Mouse (Mus musculus): ENCODE measurements at regions not wholly inside any gene's neighbourhood (a gene's known extent, or its start where the extent isn't known, plus 50 kb on each side); places are given as distances from the start of the nearest gene placed in this dataset.
A peak's percentile ranks its signal among the peaks of the same experiment; 100 is the strongest.

- in situ Hi-C loops (cut with MboI; ENCODE audit: low pct_ligation_motif_present, low pct_unique_long_range_greater_than_20kb, low sequenced_read_pairs) = no loop called here
- DNase-seq (ENCODE audit: extremely low read depth) = peak; percentile 64
- Histone ChIP-seq H3K27ac (ENCODE audit: insufficient read depth, low read depth) (no peak overlapping the region), H3K27me3 (replicated peaks) (no peaks in the 10 kb centered on the region), H3K4me1 (ENCODE audit: control insufficient read depth in 1 of 2, insufficient read depth in 2 of 2) (peaks cover 4 to 13% of the 10 kb centered on the region in 2 experiments; a peak in 3 of 4 replicates), H3K36me3 (replicated peaks in 1 of 2; ENCODE audit: control insufficient read depth in 1 of 2, insufficient read depth in 1 of 2, low read length in 1 of 2) (no peaks in the 10 kb centered on the region), H3K9me3 (replicated peaks; ENCODE audit: low read length) (no peaks in the 10 kb centered on the region), H3K4me3 (replicated peaks in 1 of 3; ENCODE audit: low read depth in 2 of 3, low read length in 2 of 3, poor library complexity in 1 of 3) (no peak overlapping the region), H3K4me2 (ENCODE audit: insufficient read depth, low read depth, poor library complexity, severe bottlenecking) (no peak overlapping the region), H3K79me2 (replicated peaks; ENCODE audit: control insufficient read depth, extremely low read depth, insufficient read depth, poor library complexity, severe bottlenecking) (no peaks in the 10 kb centered on the region), H3K9ac (ENCODE audit: insufficient read depth, low read depth) (no peak overlapping the region)
- peak; percentile 55; the same call in 1 of the 2 replicates for TF ChIP-seq CHD2 (IDR thresholded peaks at IDR 0.05; ENCODE audit: low read length)
- TF ChIP-seq E2F4 (IDR thresholded peaks at IDR 0.05; ENCODE audit: insufficient replicate concordance, low read depth, low read length) = no peak
- dilution Hi-C loops (cut with MboI; ENCODE audit: extremely low pct_ligation_motif_present, extremely low pct_unique_long_range_greater_than_20kb, low sequenced_read_pairs) = no loop called here
These were observed 90.3 kb upstream of the Ube2e3 start for GRCm38 (mm10) chr2:78777589-78777988.

GRCm38 (mm10) chr2:78754362-78754761, 113.6 kb upstream of the Ube2e3 start:
- DNase-seq (ENCODE audit: extremely low read depth) = no peak
- H3K9ac ChIP-seq (ENCODE audit: insufficient read depth, low read depth) = no peak overlapping the region
- in situ Hi-C loops (cut with MboI; ENCODE audit: low pct_ligation_motif_present, low pct_unique_long_range_greater_than_20kb, low sequenced_read_pairs) = no loop called here
- dilution Hi-C loops (cut with MboI; ENCODE audit: extremely low pct_ligation_motif_present, extremely low pct_unique_long_range_greater_than_20kb, low sequenced_read_pairs) = no loop called here
- H3K27ac ChIP-seq (ENCODE audit: insufficient read depth, low read depth) = no peak overlapping the region
- H3K4me3 ChIP-seq (replicated peaks in 1 of 3; ENCODE audit: low read depth in 2 of 3, low read length in 2 of 3, poor library complexity in 1 of 3) = no peak overlapping the region
- H3K9me3 ChIP-seq (replicated peaks; ENCODE audit: low read length) = no peaks in the 10 kb centered on the region
- no peak for TF ChIP-seq SMC3 (IDR thresholded peaks at IDR 0.05; ENCODE audit: low read depth, low read length)
- TF ChIP-seq UBTF (IDR thresholded peaks at IDR 0.05; ENCODE audit: low read depth, low read length) = no peak
- no peak for TF ChIP-seq ELF1 (IDR thresholded peaks at IDR 0.05; ENCODE audit: low read depth, low read length)
- no peak for TF ChIP-seq ZKSCAN1 (IDR thresholded peaks at IDR 0.05; ENCODE audit: borderline replicate concordance, low read depth, low read length)
- TF ChIP-seq KAT2A (IDR thresholded peaks at IDR 0.05; ENCODE audit: insufficient replicate concordance, low read length) = no peak
- no peak for TF ChIP-seq E2F4 (IDR thresholded peaks at IDR 0.05; ENCODE audit: insufficient replicate concordance, low read depth, low read length)
- TF ChIP-seq GABPA (IDR thresholded peaks at IDR 0.05; ENCODE audit: insufficient replicate concordance, low read depth, low read length) = no peak
- no peak for TF ChIP-seq RAD21 (IDR thresholded peaks at IDR 0.05; ENCODE audit: low read depth, low read length)
- TF ChIP-seq EP300 (IDR thresholded peaks at IDR 0.05; ENCODE audit: low read length) = no peak
- TF ChIP-seq TCF12 (IDR thresholded peaks at IDR 0.05; ENCODE audit: low read depth, low read length) = no peak
- H3K79me2 ChIP-seq (replicated peaks; ENCODE audit: control insufficient read depth, extremely low read depth, insufficient read depth, poor library complexity, severe bottlenecking) = no peaks in the 10 kb centered on the region
- H3K4me1 ChIP-seq (ENCODE audit: control insufficient read depth in 1 of 2, insufficient read depth in 2 of 2) = no peaks in the 10 kb centered on the region
- no peaks in the 10 kb centered on the region for H3K36me3 ChIP-seq (replicated peaks in 1 of 2; ENCODE audit: control insufficient read depth in 1 of 2, insufficient read depth in 1 of 2, low read length in 1 of 2)
- H3K27me3 ChIP-seq (replicated peaks) = no peaks in the 10 kb centered on the region
- no peak overlapping the region for H3K4me2 ChIP-seq (ENCODE audit: insufficient read depth, low read depth, poor library complexity, severe bottlenecking)

GRCm38 (mm10) chr2:78753918-78754317, 114.0 kb upstream of the Ube2e3 start:
- H3K27me3 ChIP-seq (replicated peaks) = no peaks in the 10 kb centered on the region
- no peaks in the 10 kb centered on the region for H3K9me3 ChIP-seq (replicated peaks; ENCODE audit: low read length)
- in situ Hi-C loops (cut with MboI; ENCODE audit: low pct_ligation_motif_present, low pct_unique_long_range_greater_than_20kb, low sequenced_read_pairs) (no loop called here), dilution Hi-C loops (cut with MboI; ENCODE audit: extremely low pct_ligation_motif_present, extremely low pct_unique_long_range_greater_than_20kb, low sequenced_read_pairs) (no loop called here)
- H3K27ac ChIP-seq (ENCODE audit: insufficient read depth, low read depth) = no peak overlapping the region
- H3K36me3 ChIP-seq (replicated peaks in 1 of 2; ENCODE audit: control insufficient read depth in 1 of 2, insufficient read depth in 1 of 2, low read length in 1 of 2) = no peaks in the 10 kb centered on the region
- H3K9ac ChIP-seq (ENCODE audit: insufficient read depth, low read depth) = no peak overlapping the region
- H3K4me3 ChIP-seq (replicated peaks in 1 of 3; ENCODE audit: low read depth in 2 of 3, low read length in 2 of 3, poor library complexity in 1 of 3) = no peak overlapping the region
- no peaks in the 10 kb centered on the region for H3K79me2 ChIP-seq (replicated peaks; ENCODE audit: control insufficient read depth, extremely low read depth, insufficient read depth, poor library complexity, severe bottlenecking)
- H3K4me1 ChIP-seq (ENCODE audit: control insufficient read depth in 1 of 2, insufficient read depth in 2 of 2) = no peaks in the 10 kb centered on the region
- no peak for DNase-seq (ENCODE audit: extremely low read depth)
- H3K4me2 ChIP-seq (ENCODE audit: insufficient read depth, low read depth, poor library complexity, severe bottlenecking) = no peak overlapping the region
- TF ChIP-seq MXI1 (IDR thresholded peaks at IDR 0.05; ENCODE audit: low read depth, low read length) = no peak
- no peak for TF ChIP-seq PAX5 (IDR thresholded peaks at IDR 0.05; ENCODE audit: low read length)
- no peak for TF ChIP-seq JUND (conservative IDR thresholded peaks at IDR 0.05; ENCODE audit: low read depth, low read length)
- no peak for TF ChIP-seq ZNF384 (IDR thresholded peaks at IDR 0.05; ENCODE audit: low read depth, low read length)
- no peak for TF ChIP-seq MAZ (IDR thresholded peaks at IDR 0.05; ENCODE audit: low read depth, low read length)
- no peak for TF ChIP-seq TCF12 (IDR thresholded peaks at IDR 0.05; ENCODE audit: low read depth, low read length)
- TF ChIP-seq JUN (IDR thresholded peaks at IDR 0.05; ENCODE audit: insufficient read depth, low read depth, low read length) = no peak
- TF ChIP-seq SMC3 (IDR thresholded peaks at IDR 0.05; ENCODE audit: low read depth, low read length) = no peak
- TF ChIP-seq UBTF (IDR thresholded peaks at IDR 0.05; ENCODE audit: low read depth, low read length) = no peak
- TF ChIP-seq ZMIZ1 (IDR thresholded peaks at IDR 0.05; ENCODE audit: low read depth, low read length) = no peak
- TF ChIP-seq POLR2AphosphoS2 (IDR thresholded peaks at IDR 0.05; ENCODE audit: low read depth, low read length) = no peak
- no peak for TF ChIP-seq POLR2A (IDR thresholded peaks at IDR 0.05; ENCODE audit: low read depth, low read length)
- TF ChIP-seq MYC (IDR thresholded peaks at IDR 0.05; ENCODE audit: low read depth, low read length) = no peak
- no peak for TF ChIP-seq NELFE (IDR thresholded peaks at IDR 0.05; ENCODE audit: low read depth, low read length)
- no peak for TF ChIP-seq ELF1 (IDR thresholded peaks at IDR 0.05; ENCODE audit: low read depth, low read length)
- TF ChIP-seq GABPA (IDR thresholded peaks at IDR 0.05; ENCODE audit: insufficient replicate concordance, low read depth, low read length) = no peak
- no peak for TF ChIP-seq RAD21 (IDR thresholded peaks at IDR 0.05; ENCODE audit: low read depth, low read length)
- no peak for TF ChIP-seq HCFC1 (IDR thresholded peaks at IDR 0.05; ENCODE audit: low read depth, low read length)
- no peak for TF ChIP-seq E2F4 (IDR thresholded peaks at IDR 0.05; ENCODE audit: insufficient replicate concordance, low read depth, low read length)
